Mouse (Mus musculus) urinary bladder, postnatal 10 days (tissue): ENCODE results near the gene Shank2.

Source experiments
- DNase-seq: peaks from one replicate; pipeline ENCODE4 v3.0.0; 2022; ENCODE audit warnings: low spot score

Shank2 gene

DNA sequence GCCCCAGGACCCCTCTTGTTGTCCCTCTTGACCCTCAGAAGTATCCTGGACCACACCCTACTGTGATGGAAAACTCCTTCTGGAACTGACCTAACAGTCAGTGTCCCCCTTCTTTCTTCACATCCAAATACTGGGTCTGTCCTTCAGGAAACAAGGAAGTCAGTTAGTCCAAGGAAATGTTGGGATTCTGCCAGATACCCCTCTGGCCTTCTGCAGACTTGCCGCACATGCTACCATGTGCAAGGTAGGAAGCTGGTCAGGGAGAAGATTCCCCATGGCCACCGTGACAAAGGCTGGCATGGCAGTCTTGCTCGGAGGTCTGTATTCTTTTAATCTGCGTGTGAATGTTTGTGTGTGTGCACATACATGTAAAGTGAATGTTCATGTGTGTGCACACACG is 337.0 kb downstream of the Shank2 start:
- no peak for DNase-seq

DNA sequence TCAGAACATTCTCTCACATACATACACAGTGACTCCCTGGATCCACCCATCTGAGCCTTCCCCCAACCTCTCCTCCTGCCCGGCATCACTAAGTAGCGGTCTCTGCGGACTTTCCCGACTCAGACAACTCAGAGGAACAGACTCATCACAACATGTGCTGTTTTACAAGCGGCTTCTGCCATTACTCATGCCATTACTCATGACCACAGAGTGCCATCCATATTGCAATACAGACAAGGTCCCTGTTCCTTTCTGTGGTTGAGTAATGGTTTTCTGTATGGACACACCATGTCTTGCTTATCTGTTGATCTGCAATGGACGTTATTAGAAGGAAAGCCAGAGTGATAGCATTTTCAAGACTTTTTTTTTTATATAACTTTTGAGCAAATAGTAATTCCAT is 338.6 kb downstream of the Shank2 start:
- DNase-seq, result no peak

DNA sequence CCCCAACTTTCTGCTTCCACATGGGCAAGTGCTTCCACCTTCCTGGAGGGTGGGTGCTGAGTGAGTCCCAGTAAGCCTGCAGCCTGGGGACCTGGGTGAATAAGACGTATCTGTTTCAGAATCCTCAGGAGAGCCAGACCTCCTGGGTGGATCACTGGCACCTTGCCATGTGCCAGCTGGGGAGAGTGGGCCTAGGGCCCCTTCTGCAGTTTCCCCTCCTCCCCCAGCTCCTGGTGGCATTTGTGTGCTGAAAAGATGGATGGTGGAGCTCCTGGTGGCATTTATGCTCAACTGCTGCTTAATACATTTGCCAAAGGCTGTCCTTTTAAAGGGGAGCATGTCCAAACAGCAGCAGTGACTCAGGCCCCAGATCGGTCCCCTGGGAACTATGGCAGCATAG is 364.4 kb downstream of the Shank2 start:
- DNase-seq, result no peak

DNA sequence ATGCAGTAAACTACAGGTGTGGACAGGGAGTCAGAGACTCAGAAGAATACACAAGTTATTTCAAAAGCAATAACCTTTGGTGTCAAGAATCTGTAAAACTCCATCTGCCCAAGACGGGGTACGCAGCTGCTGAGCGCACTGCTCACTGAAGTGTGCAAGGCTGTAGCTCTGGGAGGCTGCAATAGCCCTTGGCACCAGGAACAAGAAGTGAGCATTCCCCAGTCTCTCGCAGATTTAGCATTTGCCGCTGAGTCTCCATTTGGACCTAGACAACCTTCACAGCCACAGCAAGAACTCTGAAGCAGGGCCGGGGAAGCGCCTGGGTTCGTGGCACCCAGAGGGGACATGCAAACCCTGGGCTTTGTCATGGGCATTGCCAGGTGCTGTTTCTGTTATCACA is 371.3 kb downstream of the Shank2 start:
- DNase-seq, result no peak

DNA sequence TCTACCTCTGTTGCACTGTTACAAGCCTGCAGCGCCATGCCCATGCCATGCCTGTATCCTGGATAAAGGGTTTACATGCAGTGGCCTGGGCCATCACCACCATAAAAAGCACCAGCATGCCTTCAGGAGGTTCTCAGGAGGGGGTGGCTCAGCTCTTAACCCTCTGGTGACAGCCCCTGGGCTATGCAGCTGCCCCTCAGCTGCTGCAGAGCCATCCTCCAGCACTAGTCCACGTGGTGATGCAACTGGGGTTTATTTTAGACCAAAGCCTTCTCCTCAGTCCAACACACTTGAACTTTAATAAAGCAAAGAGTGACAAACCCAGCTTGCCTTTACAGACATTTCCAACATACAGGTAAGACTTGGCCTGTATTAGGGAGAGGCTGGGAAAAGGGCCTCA is 373.8 kb downstream of the Shank2 start:
- DNase-seq, result no peak

DNA sequence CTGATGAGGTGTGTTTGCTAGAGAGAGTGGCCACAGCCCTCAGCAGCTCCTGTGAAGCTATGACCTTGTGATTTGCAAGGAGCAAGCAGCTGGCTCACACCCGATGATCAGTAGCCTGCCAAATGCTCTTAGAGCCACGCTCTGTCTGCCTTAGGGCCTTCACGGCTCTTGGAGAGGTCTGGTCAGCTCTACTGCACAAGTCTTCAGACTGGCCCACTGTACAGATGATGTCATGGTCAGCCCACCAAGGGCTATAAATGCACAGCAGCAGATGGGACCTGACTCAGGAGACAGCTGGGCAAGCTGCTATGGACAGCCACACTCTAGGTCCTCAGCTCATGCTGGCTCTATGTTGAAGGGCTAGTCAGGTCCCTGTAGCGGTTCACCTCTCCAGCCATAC is 376.5 kb downstream of the Shank2 start:
- DNase-seq, result no peak

DNA sequence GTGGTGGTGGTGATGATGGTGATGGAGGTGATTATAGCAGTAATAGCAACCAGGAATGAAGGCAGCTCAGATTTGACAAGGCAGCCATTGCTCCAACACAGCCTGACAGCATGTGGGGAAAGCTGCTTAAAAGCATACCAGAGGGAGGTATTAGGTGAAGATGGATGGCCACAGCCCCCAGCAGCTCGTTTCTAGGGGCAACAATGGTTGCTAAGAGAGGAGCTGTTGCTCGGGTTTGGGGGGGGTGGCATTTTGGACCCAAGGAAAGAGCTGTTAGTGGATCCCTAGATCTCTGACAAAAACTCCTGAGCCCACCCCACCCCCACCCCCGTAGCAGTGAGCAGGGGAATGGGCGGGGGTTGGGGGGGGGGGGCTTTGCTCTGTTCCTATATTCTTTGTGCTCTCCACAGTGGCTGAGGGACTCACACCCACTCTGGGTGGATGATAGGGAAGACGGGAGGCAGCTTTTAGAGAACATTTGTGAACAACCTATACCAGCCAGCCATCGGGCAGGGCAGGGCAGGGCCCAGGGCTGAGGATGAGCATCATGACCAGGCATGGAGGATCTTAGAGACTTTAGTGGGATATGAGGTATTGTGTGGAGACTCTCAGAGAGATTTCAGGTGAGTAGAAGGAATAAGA is 377.6 kb downstream of the Shank2 start:
- DNase-seq, result no peak

DNA sequence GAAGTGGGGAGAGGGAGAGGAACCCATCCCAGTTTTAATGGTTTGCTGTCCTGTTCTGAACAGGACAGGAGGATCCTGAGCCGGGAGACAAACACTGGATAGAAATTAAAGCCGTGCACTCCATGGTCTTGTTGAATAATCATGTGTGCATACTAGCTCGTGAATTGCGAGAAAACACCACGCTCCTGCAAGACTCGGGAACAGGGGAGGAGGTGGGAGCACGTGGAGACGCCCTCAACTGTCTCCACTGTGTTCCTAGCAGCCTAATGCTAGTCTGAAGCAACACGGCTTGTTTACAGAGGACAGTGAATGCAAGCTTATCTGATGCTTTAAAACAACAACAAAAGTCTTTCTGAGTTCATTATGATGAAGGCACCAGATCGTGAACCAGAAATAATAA is 379.9 kb downstream of the Shank2 start:
- DNase-seq, result no peak

DNA sequence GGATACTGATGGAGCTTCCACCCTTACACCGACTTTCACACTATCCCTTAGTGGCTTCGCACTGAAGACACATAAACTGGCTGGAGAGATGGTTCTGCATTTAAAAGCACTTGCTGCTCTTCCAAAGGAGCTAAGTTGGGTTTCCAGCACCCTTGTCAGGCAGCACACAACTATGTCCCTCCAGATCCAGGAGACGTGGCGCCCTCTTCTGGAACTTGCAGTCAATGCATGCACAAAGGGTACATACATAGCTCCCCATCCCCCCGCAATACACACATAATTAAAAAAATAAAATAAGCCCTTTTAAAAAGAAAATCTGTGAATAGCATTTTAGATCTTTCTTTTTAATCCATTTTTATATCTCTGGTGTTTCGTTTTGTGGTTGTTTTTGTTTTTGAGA is 385.8 kb downstream of the Shank2 start:
- no peak for DNase-seq

DNA sequence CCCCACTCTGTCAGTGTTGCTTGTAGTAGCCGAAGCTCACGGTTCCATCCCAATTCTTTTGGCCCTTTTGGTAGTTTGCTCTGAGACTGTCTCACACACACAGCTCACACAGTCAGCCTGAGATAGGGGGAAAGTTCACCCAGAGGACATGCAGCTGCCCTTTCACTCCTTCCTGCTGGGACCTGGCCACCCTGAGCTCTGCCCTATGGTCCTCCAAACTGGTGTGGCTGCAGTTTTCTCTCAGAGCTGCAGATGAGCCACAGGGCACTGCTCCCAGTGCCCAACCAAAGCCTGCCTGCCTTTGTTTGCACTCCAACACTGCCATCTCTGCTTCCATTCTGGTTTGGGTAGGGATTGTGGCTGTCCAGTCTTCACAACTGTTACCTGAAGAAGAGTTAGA is 388.0 kb downstream of the Shank2 start:
- no peak for DNase-seq

DNA sequence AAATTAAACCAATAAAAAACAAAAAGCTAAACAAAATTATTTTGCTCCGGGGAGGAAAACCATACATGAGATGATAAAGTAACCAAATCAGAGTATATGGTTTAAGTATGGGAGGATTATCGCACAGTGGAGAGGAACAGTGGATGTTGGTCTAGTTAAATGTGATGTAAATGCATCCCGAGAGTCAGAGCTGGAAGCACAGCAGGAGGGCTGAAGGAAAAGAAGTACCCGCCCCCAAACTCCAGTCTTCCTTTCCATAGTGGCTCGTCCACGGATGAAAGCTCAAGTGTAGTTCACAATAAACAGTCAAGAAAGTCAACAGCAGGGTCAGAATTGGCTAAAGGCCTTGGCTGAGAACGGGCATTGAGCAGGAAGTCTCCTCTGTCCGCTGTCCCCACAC is 388.9 kb downstream of the Shank2 start:
- no peak for DNase-seq

DNA sequence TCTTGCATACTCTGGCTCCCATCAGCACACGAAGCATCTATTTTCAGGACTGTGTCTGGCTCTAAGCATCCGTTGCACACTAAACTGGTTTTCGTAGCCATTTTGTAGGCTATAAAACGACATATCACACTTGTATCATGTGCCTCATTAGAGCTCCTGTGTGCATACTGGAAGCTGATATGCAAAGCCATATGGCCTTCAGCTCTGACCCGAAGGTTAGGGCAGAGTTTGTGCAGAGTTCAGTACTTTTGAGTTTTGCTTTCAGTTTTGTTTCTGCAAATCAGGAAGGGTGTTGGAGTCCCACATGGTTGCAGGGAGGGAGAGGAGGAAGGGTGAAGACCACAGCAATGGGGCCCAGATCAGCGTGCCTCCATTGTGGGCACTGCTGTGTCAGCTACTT is 390.0 kb downstream of the Shank2 start:
- no peak for DNase-seq

DNA sequence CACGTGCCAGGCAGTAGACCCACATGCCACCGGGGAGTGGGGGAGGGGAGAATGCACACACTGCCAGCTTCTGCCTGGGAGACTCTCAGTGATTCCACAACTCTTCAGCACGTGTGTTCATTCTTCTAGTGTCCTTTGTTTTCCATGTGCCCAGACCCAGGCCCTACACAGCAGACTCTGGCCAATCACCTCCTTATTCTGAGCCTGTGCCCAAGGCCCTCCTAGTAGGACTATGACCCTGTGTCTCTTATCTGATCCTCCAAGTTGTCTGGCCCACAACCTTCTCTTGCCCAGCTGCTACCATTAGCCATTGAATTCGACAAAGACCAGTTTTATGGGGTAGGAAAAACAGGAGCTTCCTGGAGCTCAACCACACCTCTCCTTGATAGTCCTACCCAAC is 400.8 kb downstream of the Shank2 start:
- no peak for DNase-seq

DNA sequence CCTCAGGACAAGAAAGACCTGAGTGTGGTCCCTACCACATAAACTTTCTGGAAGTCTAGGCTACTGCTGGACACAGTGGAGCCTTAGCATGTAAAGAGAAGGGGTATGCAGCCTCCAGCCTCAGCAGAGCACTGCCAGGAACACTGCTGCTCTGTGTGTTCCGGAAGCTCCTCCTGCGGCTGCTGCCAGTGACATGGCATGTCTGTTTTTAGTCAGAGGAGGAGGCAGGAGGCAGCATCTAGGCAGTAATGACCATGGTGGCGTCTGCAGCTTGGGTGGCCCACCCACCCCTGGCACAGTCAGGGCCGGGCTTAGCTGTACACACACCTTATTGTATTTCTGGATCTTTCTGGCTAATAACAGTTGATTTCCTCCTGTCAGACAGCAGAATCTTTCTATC is 405.9 kb downstream of the Shank2 start:
- no peak for DNase-seq

DNA sequence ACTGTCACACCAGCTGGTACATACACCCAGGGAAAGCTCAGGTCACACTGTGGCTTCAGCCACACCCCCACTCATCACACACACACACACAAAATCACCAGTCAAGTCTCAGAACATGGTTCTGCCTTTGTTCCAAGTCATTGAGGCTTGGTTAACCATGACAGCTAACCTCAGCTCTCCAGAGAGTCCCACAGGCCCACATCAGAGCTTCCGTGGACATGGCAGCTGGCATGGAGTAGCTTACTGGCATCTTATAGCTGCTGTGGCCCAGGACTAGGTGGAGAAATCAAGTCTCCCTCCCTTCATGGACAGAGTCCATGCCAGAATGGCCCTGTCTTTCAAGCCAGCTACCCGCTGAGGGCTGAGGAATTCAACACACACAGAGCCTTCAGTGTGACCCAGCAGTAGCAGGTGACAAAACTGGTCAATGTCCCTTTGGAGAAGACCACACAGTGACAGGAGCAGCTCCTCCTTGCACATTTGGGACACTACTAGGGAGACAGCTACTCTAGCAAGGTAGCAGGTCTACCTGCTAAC is 406.8 kb downstream of the Shank2 start:
- no peak for DNase-seq

DNA sequence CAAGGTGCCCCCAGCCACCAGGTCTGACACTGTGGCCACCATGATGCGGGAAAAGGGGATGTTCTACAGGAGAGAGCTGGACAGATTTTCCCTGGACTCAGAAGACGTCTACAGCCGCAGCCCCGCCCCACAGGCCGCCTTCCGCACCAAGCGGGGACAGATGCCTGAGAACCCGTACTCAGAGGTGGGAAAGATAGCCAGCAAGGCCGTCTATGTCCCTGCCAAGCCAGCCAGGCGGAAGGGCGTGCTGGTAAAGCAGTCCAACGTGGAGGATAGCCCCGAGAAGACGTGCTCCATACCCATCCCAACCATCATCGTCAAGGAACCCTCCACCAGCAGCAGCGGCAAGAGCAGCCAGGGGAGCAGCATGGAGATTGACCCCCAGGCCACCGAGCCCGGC is 408.0 kb downstream of the Shank2 start:
- DNase-seq, result no peak

DNA sequence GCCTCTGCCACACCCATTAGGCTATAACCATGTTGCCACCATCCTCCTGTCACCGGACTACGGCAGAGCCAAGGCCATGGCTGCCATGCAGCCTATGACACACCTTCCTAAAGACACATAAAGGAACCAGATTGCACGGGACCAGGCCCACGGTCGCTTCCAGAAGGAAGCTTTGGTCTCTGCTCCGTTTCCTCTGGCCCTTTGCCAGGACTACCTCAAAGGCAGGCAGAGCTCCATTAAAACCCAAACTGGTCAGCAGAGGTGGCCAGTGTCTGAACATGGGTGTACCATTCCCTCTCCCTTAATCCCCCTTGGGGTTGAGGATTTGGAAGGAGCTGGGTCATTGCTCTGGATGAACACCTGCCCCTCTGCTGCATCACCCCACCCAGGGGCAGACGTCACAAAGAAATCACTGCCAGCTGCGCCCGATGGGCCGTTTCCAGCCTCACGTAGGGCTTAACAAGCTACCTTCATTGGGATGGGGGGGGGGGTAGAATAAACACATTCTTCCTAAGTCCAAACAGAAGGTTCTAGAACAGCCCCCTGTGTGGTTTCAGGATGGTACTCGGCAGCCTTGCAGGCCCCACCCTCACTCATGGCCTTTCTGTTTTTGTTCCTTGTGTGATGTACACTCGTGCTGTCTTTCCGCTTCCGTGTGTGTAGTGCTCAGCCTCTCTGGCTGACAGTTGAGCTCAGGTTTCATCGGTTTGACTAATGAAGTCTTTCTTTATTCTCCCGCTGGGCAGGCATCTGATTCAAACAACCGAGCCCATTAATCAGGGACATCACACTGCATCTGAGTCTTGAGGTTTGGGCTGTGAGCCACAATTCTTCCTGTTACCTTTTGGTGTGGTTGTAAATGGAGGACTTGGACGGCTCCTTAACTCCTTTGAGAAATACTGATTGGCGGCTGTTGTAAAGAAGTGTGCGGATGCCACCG is 410.5 kb downstream of the Shank2 start:
- no peak for DNase-seq

DNA sequence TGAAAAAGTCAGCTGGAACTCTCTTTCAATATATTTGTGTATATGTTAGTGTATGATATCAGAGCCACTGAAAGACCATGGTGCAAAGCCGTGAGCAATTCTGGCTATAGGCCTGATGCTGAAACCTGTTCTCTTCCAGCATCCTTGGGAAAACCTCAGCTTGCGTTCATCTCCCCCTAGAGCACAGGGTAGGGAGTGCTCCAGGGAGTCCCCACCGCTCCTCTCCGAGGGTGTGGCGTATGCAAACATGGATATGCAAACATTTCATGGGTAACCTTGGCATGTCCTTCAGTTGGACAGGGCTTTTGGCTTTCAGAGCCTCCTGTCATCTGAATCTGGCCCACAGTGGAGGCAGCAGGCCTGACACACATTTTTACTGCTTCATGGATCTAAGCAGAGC is 412.9 kb downstream of the Shank2 start:
- DNase-seq, result no peak

DNA sequence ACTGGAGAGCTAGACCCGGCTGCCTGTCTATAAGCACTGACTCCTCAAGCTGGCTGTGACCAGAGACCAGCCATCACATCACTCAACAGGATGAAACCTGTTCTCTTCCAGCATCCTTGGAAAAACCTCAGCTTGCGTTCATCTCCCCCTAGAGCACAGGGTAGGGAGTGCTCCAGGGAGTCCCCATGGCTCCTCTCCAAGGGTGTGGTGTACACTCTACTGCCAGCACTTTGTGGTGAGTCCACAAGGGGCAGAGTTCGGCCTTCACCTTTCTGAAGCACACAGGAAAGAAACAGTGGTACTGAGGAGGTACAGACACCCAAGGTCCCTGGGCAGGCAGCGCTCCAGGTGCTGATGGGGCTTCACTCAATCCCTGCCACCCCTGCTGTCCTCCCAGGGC is 414.1 kb downstream of the Shank2 start:
- DNase-seq, result no peak

DNA sequence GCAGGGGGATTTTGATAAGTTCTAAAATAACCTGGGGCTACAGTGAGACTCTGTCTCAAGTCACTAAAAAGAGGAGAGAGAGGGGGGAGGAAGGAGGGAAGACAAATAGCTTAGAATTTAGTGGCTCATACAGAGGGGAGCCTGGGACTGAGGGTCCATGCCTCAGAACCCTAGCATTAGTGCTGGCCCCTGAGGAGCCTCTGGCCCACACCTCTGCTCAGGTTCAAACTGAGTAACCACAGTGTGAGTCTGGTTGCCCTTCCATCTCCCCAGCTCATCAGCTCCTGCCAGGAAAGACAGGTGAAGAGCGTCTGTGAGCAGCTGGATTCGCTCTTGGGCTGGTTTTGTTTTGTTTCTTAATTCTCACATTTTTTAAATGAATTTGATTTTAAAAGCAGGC is 415.5 kb downstream of the Shank2 start:
- DNase-seq, result no peak

DNA sequence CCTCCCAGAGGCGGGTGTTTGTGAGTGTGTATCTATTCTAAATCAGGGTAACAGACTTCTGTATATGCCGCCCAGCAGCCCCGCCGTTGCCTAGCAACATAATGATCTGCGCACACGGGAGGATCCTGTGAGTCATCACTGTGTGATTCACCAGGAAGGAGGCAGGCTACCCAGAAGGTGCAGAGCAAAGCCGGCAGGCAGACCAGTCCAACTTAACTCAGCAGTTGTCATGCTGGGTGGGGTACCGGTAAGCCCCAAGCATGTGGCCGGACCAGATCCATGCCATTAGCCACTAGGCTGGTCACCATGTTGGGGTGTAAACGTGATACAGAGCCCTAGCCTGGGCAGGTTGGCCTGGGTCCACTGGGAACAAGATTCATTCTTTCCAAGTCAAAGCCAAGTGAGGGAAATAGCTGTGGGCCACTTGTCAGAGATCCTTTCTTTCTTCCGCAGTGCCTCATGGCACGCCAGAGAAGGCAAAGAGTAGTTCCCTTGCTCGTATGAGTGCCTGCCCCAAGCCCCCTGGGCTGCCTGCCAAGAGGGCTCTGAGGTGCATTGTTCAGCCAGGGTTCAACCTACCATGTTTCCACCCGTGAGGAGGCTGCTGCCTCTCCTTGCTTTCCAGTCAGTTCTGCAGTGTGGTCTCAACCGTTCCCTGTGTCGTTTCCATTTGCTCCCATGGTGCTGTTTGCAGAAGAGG is 416.1 kb downstream of the Shank2 start:
- DNase-seq, result no peak

DNA sequence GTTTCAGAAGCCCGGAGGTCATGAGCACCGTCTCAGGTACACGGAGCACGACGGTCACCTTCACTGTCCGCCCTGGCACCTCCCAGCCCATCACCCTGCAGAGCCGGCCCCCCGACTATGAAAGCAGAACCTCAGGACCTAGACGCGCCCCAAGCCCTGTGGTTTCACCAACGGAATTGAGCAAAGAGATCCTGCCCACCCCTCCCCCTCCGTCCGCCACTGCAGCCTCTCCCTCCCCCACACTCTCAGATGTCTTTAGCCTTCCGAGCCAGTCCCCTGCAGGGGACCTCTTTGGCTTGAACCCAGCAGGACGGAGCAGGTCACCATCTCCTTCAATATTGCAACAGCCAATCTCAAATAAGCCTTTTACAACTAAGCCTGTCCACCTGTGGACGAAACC is 418.8 kb downstream of the Shank2 start:
- DNase-seq, result no peak

DNA sequence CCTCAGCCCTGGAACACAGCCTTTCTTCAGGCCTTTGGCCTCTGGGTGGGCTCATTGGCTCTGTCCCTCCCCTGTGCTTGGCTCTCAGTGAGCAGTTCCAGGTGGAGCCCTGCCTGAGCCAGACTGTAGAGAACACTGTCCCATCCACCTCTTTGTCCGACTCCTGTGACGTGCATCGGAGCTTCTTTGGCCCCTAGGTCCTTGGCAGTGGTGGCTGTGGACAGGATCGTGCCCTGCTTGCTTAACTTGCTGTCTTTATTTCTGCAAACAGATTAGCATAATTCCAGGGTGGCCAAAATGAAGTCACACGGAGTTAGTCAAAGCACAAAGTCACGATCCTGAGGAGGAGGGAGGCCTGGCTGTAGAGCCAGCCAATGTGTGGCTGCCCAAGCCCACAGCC is 419.8 kb downstream of the Shank2 start:
- DNase-seq, result no peak
